Mouse (Mus musculus) ovary, adult 18-20 months (tissue): ENCODE results near the gene Olfr898.

Experiments
- DNase-seq: peaks from one replicate; pipeline ENCODE4 v3.0.0; 2022; ENCODE audit warnings: low spot score, mixed read lengths

Gene Olfr898

DNA sequence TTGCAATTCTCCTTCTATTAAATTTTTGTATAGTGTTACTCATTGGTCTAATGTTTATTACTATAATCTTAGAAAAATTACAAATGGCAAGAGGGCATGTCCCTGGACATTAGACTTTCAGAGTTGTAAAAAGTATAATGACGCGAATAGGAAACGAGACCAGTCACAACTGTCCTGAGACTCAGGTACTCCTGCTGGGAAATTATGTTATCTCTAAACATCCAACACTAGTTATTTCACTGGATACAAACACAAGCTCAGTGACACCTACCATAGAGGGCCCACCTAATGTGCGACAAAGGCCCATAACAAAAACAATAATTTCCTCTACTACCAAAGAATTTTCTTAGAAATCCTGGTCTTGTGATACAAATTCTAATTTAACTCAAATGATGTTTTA, at the start of gene Olfr898:
TSS of gene Olfr898 (plus strand) at position 301 of the 400 bp plus-strand sequence.
- DNase-seq: no peak

DNA sequence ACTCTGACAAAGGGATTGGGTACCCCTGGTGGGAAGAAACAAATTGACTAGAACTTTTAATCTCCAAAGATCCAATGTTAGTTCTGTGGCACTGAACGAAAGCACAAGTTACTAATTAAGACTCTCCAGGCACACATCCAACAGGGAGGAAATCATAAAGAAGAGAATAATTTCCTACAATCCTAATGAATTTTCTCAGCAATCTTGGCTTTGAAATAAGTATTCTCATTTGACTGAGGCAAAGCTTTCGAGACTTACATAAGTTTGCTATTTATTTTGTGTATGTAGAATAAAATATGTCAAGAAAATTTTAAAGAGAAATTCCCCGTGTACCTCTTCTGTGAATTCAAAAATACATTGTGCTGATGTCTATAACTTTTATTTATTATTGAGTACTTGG, 19.5 kb upstream of the Olfr898 start, which contains the start of gene Olfr25:
TSS of gene Olfr25 (plus strand) at position 301 of the 400 bp plus-strand sequence.
- no peak for DNase-seq

DNA sequence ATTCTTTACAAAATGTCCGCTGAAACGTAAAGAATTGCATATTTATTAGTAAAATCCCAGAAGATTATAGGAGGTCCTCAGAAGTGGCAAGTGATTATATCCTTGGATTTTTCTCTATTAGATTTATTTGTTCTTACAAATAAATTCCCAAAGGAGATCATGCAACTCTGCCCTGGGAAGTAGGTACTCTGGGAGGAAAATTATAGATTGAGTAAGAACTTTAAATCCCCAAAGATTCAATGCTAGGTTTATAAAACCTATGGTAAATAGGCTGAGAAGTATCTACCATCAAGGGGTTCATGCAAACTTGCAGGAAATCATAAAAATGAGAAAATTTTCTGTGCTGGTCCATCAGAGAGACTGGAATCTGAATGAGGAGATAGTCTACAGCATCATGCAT, 18.4 kb downstream of the Olfr898 start, which contains the start of gene Olfr250:
TSS of gene Olfr250 (plus strand) at position 301 of the 400 bp plus-strand sequence.
- DNase-seq: no peak

DNA sequence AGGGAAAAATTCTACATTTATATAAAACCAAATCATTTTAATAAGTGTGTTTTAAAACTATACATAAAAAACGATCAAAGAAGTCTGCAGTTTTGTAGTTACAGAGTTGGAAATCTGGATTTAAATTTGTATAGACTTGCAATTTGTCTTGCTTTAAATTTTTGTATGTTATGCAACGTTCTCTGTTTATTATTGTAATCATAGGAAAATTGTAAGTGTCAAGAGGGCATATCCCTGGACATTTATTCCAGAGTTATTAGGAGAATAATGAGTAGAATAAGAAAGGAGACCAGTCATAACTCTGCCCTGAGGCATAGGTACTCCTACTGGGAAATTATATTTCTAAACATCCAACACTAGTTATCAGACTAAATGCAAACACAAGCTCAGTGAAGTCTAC, 28.6 kb downstream of the Olfr898 start, which contains the start of gene Olfr251:
TSS of gene Olfr251 (plus strand) at position 301 of the 400 bp plus-strand sequence.
- no peak for DNase-seq

DNA sequence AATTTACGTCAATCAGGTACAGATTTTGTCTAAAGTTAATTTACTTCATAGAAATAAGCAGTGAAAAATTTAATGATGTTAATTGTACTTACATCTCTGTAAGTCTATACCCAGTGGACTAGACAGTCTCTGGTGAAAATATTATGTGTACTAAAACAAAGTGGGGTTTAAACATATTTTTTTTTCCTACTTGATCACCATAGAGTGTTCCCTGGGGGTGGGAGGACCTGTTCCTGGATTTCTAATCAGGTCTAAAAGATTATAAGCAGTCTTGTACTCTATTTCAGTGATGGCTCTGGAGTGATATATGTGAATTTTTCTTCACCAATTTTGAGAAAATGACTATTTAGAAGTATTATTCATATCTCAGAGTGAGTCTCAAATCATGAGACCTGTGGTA, 53.2 kb downstream of the Olfr898 start, which contains the start of gene Olfr147:
TSS of gene Olfr147 (plus strand) at position 301 of the 400 bp plus-strand sequence.
- no peak for DNase-seq
